Mouse (Mus musculus): ENCODE measurements at regions not wholly inside any gene's neighbourhood (a gene's known extent, or its start where the extent isn't known, plus 50 kb on each side); places are given as distances from the start of the nearest gene placed in this dataset.

DNA sequence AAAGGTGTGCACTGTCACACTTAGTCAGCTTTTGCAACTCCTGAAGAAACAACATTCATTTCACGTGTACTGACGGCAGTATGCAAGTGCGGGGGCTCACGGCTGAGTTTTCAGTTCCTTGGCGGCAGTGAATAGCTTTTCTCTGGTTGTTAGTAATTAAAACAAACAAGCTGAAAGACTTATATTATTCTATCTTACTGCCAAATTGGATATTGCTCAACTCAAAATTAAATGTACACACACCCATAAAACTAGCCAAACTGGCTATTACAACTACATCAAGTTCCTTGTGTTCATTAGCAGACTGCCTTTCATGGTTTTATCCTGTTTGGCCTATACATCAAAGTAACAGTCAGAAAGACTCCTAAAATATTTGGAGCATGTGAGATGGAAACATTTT, 90.8 kb downstream of the Klf5 start:
- TF ChIP-seq CTCF (IDR thresholded peaks at IDR 0.05; ENCODE audit: low read depth) (no peak), EP300 (IDR thresholded peaks at IDR 0.05; ENCODE audit: low read depth) (no peak)

Measured in liver, postnatal 0 days (tissue).